Comparison of ENCODE assay signal across 8 mouse cellular contexts in the genomic region with DNA sequence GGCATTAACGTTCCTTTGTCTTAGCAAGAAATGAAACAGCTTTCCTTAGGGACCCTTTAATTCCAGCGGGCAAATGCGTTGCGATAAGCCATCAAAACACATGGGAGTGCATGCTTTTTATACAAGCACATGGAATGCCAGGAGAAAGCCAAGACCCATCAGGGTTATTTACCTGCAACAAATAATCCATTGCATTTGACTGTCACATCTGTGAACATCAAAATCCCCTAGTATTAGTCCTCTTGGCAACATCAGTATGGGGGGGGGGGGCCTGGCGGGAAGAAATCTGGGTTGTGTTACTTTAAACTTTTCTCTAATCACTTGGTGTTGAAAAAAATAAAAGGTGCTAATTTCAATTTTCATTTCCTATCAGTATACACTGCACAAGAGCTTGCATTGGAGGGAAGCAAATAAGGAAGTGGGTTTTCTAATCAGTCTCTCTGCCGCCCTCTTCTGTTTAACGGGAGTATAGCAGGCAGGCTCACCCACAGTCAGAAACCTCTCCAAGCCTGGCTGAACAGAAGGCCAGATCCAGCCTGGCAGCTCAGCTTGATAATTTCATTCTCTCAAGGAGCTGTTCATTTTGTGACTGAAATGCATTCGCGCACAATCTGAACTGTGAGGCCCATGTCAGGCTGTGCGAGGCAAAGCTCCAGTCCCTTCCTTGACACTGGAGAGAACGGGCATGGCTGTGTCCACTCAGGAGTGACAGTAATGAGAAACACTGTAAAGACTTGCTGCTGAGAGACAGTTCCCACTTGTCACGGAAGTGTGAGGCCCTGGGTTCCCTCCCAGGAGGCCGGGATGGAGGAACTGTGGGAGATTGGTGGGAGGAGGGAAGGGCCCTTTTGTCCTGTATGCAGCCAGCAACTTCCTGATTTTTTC.
DNase-seq lines count a peak whose midpoint lies in the region; ATAC-seq and TF ChIP-seq lines count a peak whose summit lies in the region.

No protein-coding gene starts in this region.

- intact Hi-C loops in left cerebral cortex, adult 2 months (cut with DNase I) = loop anchor here (1.0 to 5.0 kb wide), 4 partner anchors 75 to 706 kb away; no protein-coding TSS in a partner anchor

- WGBS in liver, embryonic 12.5 days (ENCODE audit: insufficient replicate concordance) = 47% methylated on average over 13 of the region's 13 CpGs
- WGBS in midbrain, embryonic 10.5 days = 43% methylated on average over 13 of the region's 13 CpGs

- H3K27ac ChIP-seq in liver, embryonic 12.5 days = no peak overlapping the region
- H3K27ac ChIP-seq in left cerebral cortex, adult 2 months = no peak overlapping the region
- peak overlapping the region; percentile 35; the same call in 1 of the 2 replicates for H3K27ac ChIP-seq in midbrain, embryonic 10.5 days (replicated peaks)

- H3K4me1 ChIP-seq in liver, embryonic 12.5 days = 0 out of 2 replicates have a peak, but pooled peaks cover 5% of the 10 kb centered on the region
- H3K4me1 ChIP-seq in midbrain, embryonic 10.5 days = peaks cover 18% of the 10 kb centered on the region

- no peaks in the 10 kb centered on the region for H3K9me3 ChIP-seq in liver, embryonic 12.5 days (replicated peaks)
- no peaks in the 10 kb centered on the region for H3K9me3 ChIP-seq in midbrain, embryonic 10.5 days (replicated peaks)

- ATAC-seq in liver, embryonic 12.5 days = no peak; the same call in 1 of the 2 replicates
- ATAC-seq in common myeloid progenitor, adult 5-6 weeks (replicated peaks; ENCODE audit: low read depth, poor library complexity, severe bottlenecking) = peak; percentile 92

- no peak overlapping the region for H3K9ac ChIP-seq in liver, embryonic 12.5 days

- no peaks in the 10 kb centered on the region for H3K27me3 ChIP-seq in liver, embryonic 12.5 days (replicated peaks)
- H3K27me3 ChIP-seq in midbrain, embryonic 10.5 days (ENCODE audit: low read depth, poor library complexity, severe bottlenecking) = no peaks in the 10 kb centered on the region

- H3K36me3 ChIP-seq in liver, embryonic 12.5 days = no peaks in the 10 kb centered on the region
- H3K36me3 ChIP-seq in midbrain, embryonic 10.5 days = no peaks in the 10 kb centered on the region

- peak; percentile 85 for TF ChIP-seq CTCF in left cerebral cortex, adult 2 months (IDR thresholded peaks at IDR 0.05)

- DNase-seq in liver = peak; percentile 77
- peak; percentile 14 to 25 for DNase-seq in gastrocnemius, adult 8-10 months (ENCODE audit: low spot score in 2 of 2)
- peak; percentile 79 for DNase-seq in induced T-regulatory cell, adult 2 months (ENCODE audit: low read depth)
- DNase-seq in left cerebral cortex, adult 2 months (ENCODE audit: extremely low spot score in 1 of 2, low spot score in 2 of 2) = peak; percentile 61 to 65
- DNase-seq in midbrain, embryonic 10.5 days (ENCODE audit: low spot score) = peak; percentile 79
- DNase-seq in right cerebral cortex, postnatal 4 days = peak; percentile 80

- no peak overlapping the region for H3K4me2 ChIP-seq in liver, embryonic 12.5 days

- no peak overlapping the region for H3K4me3 ChIP-seq in liver, embryonic 12.5 days
- no peak overlapping the region for H3K4me3 ChIP-seq in left cerebral cortex, adult 2 months
- H3K4me3 ChIP-seq in midbrain, embryonic 10.5 days = no peak overlapping the region

Comparison
In these comparisons a context has a peak if more than half of its experiments do, and no peak if none do; other contexts are left out.
1. DNase-seq: peak in every context shown above with its lines; median percentile 80 in right cerebral cortex, postnatal 4 days; 79 in induced T-regulatory cell, adult 2 months; 79 in midbrain, embryonic 10.5 days; 77 in liver; 63 in left cerebral cortex, adult 2 months; 20 in gastrocnemius, adult 8-10 months.